Mouse (Mus musculus) hindbrain, embryonic 11.5 days (tissue): ENCODE results near the gene Mtss1l. TPM values are rescaled to one million over a fixed set of nuclear protein-coding genes. Genes with fewer than 3 reads are reported as not detected.

Source experiments
- ATAC-seq: fragments of 200-750 bp; cut with Nextera tagmentation; 2 replicates; pipeline ENCODE4 v1.8.0; 2017; ENCODE audit warnings: mild to moderate bottlenecking, moderate TSS enrichment, moderate library complexity; ENCODE audit not compliant: low FRiP score
- DNase-seq: peaks from one replicate; pipeline ENCODE4 v3.0.0-alpha.2; 2015; ENCODE audit warnings: low spot score
- H3K27ac ChIP-seq: fragments of 300-500 bp; sonication (generic); 2 replicates; pipeline ENCODE4 v1.5.1; 2014; ENCODE audit warnings: mild to moderate bottlenecking, low read depth, low read length
- H3K27me3 ChIP-seq: fragments of 300-500 bp; sonication (generic); 2 replicates; pipeline ENCODE4 v1.6.1; 2014; ENCODE audit warnings: mild to moderate bottlenecking, low read length, moderate library complexity, mixed read lengths; ENCODE audit not compliant: control insufficient read depth, insufficient read depth
- H3K36me3 ChIP-seq: fragments of 300-500 bp; sonication (generic); 2 replicates; pipeline ENCODE4 v1.6.1; 2014; ENCODE audit warnings: mild to moderate bottlenecking, low read length, moderate library complexity, mixed read lengths; ENCODE audit not compliant: control insufficient read depth, insufficient read depth
- H3K4me1 ChIP-seq: fragments of 300-500 bp; sonication (generic); replicated peaks from 2 replicates; pipeline ENCODE4 v1.6.1; 2014; ENCODE audit warnings: low read length, mixed read lengths; ENCODE audit not compliant: control insufficient read depth, insufficient read depth
- H3K4me2 ChIP-seq: fragments of 300-500 bp; sonication (generic); replicated peaks from 2 replicates; pipeline ENCODE4 v1.6.1; 2014; ENCODE audit warnings: mild to moderate bottlenecking, low read depth, low read length
- H3K4me3 ChIP-seq: fragments of 300-500 bp; sonication (generic); 2 replicates; pipeline ENCODE4 v1.5.1; 2014; ENCODE audit warnings: low read depth, low read length
- H3K9ac ChIP-seq: fragments of 300-500 bp; sonication (generic); 2 replicates; pipeline ENCODE4 v1.6.1; 2014; ENCODE audit warnings: low read depth, low read length
- H3K9me3 ChIP-seq: fragments of 300-500 bp; sonication (generic); 2 replicates; pipeline ENCODE4 v1.6.1; 2016; ENCODE audit warnings: low read length; ENCODE audit not compliant: control insufficient read depth
- WGBS: fragments of 180-500 bp; shearing (Covaris S2); extraction: QIAGEN DNeasy Blood & Tissue Kit; methylation state at CpG from one replicate; pipeline ENCODE4 v1.1.7; 2014; 5-methylcytosine and 5-hydroxymethylcytosine counted together
- polyA plus RNA-seq: library from polyadenylated mRNA; unstranded; fragments of >200 nt; fragmentation: Nextera tagmentation; extraction: Ambion mirVana; gene quantifications from 2 replicates; pipeline ENCODE4 v1.2.1, GENCODE M21; 2014

Gene Mtss1l
- polyA plus RNA-seq, 1 experiment from 2014 or later: 10.5 TPM

DNA sequence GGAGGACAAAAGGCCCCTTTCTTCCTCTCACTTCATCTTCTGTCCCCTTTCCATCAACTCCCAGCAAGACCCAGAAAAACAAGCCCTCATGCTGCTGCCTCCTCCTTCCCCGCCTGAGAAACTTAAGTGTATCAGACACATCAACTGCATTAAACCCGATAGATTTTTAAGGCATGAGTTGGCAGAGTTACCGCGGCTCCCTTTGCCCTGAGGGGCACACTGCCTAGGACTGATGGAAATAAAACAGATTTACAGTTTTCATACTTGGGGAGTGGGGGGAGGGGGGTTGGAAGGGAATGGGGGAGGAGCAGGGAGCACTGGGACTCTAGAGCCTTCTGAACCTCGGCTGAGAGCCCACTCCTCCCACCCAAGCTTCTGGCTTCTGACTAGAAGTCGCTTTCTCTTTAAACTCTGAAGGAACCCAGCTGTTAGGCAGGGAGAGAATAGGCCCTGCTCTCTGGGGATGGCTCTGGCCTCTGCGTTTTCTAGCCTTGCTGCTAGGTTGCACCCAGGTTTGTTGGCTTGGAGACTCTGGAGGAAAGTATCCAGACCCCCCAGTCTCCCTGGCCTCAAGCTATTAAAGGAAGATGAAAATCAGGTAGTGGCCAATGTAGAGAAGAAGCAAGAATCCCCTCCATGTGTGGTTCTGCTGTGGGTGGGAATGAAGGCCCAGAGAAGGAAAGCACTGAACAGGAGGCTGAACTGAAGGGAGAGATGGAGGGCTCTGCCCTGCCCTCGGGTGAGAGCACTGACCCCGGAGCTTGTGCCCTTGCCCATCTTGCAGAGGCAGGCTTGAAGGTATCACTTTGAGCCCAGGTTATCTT is 18.4 kb upstream of the Mtss1l start:
- Histone ChIP-seq H3K9me3 (no peaks in the 10 kb centered on the region), H3K4me2 (no peak overlapping the region), H3K36me3 (no peaks in the 10 kb centered on the region), H3K4me3 (no peak overlapping the region), H3K27ac (peak overlapping the region; percentile 24; the same call in 1 of the 2 replicates), H3K9ac (no peak overlapping the region), H3K27me3 (no peaks in the 10 kb centered on the region), H3K4me1 (no peaks in the 10 kb centered on the region)
- DNase-seq: no peak
- no peak for ATAC-seq
- WGBS: 50% methylated on average over 9 of the region's 9 CpGs

DNA sequence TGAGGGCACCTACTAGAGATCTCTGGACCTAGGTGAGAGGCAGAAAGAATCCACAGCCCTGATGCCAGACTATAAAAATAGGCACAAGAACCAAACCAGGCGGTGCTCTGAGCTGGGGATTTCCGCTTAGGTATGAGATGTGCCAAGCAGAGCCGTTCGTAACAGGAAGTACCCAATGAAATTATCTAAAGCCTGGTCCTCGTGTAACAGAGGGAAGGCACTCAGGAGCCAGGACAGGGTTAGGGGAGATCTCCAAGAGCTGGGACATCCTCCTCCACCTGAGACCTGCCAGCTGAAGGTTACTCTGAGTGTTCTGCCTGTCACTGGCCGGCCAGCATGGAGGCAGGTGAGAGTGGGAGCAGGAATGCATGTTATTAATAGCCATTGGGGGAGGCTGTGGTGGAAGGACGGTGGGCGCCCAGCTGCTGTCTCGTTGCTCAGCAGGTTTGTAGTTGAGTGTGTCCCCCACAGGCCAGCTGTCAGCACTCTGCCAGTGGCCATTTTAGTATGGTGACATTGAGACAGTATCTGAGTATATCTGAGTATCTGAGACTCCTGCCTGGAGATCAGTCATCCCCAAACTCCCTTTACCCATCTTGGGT is 17.7 kb upstream of the Mtss1l start:
- no peaks in the 10 kb centered on the region for H3K36me3 ChIP-seq
- no peak overlapping the region for H3K4me2 ChIP-seq
- no peak overlapping the region for H3K27ac ChIP-seq
- H3K9me3 ChIP-seq: no peaks in the 10 kb centered on the region
- no peak overlapping the region for H3K4me3 ChIP-seq
- WGBS: 76% methylated on average over 9 of the region's 9 CpGs
- no peaks in the 10 kb centered on the region for H3K4me1 ChIP-seq
- ATAC-seq (no peak), DNase-seq (no peak)
- H3K27me3 ChIP-seq: no peaks in the 10 kb centered on the region
- H3K9ac ChIP-seq: no peak overlapping the region

DNA sequence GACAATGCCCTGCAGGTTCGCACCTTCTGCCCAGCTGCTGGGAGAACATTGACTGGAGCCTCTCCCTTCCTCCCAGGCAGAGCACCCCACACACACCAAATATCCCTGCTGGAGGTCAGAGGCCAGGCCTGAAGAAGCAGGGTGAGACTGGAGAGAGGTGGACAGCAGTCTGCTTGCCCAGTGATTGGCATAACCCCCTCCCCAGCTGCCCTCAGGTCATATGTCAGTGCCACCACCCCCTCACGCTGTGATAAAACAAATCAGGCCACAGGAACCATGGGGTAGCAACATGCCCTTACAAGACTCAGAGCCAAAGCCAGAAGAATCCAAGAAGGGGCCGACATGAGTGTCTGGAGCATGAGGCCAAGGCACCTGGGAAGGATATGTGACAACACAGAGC is 17.2 kb upstream of the Mtss1l start:
- Histone ChIP-seq H3K9ac (no peak overlapping the region), H3K4me1 (no peaks in the 10 kb centered on the region), H3K27ac (no peak overlapping the region), H3K4me2 (no peak overlapping the region), H3K36me3 (no peaks in the 10 kb centered on the region), H3K27me3 (no peaks in the 10 kb centered on the region), H3K9me3 (no peaks in the 10 kb centered on the region), H3K4me3 (no peak overlapping the region)
- ATAC-seq (no peak), DNase-seq (no peak)
- WGBS: 84% methylated on average over 3 of the region's 3 CpGs

DNA sequence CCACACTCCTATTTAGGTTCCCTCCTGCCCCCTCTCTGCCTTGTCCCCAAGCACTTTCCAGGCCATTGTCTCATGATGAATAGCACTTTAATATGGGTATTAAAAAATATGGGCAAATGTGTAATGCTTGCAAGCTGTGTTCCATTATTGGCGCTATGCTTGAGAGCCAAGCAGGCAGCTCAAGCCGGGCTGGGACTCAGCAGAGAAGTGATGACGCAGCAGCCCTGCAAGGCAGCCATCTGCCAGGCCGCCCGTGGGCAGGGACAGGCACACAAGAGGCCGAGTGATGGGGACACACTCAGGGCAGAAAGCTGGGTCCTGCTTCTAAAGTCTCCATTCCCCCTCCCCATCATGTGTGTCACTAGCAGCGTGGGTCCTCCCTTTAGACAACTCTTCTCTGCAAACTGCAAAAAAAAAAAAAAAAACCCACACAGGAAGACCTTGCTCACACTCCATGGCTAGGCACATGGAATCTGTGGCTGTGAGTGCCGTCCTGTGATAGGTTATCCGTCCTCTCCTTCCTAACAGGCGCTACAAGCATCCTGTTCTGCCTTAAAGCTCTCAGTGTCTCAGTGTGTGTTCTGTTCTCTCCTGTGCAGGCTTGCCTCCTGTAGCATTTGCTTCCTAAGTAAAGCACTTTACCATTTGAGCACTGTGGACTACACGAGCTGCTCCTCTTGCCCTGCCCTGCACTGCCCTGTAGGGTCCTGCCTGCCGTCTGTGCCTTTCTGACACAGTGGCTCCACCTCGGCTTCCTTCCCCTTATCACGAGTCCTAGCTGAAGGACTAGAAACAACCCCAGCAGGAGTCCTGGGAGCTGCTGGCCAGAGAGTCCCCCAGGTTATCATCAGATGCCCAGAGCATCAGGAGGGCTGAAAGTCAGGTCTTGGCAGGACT is 15.6 kb upstream of the Mtss1l start:
- H3K9me3 ChIP-seq: no peaks in the 10 kb centered on the region
- H3K9ac ChIP-seq: no peak overlapping the region
- ATAC-seq (no peak), DNase-seq (no peak)
- no peaks in the 10 kb centered on the region for H3K4me1 ChIP-seq
- no peak overlapping the region for H3K4me2 ChIP-seq
- WGBS: 76% methylated on average over 14 of the region's 14 CpGs
- no peaks in the 10 kb centered on the region for H3K36me3 ChIP-seq
- H3K4me3 ChIP-seq: no peak overlapping the region
- no peaks in the 10 kb centered on the region for H3K27me3 ChIP-seq
- no peak overlapping the region for H3K27ac ChIP-seq

DNA sequence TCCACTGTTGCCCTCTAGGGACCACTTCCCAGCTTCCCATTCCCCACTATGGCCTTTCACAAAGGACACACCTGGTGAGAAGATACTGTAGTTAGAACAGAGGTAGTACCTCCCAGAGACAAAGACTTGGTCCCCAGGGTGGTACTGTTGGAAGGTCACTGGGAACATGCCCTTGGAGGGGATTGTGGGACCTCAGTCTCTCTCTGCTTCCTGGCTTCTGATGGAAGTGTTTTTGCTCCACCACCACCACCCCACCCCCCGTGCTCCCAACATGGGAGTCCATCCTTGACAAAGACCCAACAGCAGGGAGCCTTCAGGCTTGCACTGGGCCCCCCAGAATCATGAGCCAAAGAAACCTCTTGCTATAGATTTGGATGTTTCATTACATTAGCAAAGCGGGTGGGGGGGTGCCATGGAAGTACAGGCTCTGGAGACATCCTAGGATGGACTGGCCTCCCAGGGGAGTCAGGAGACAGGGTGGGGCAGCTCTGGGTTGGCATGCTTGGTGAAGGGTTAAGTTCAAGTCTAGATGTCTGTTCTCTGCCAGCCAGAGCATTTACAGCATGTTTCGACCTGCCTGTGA is 14.9 kb upstream of the Mtss1l start:
- H3K4me2 ChIP-seq: no peak overlapping the region
- DNase-seq (no peak), ATAC-seq (no peak)
- no peaks in the 10 kb centered on the region for H3K27me3 ChIP-seq
- no peaks in the 10 kb centered on the region for H3K36me3 ChIP-seq
- no peak overlapping the region for H3K4me3 ChIP-seq
- 91% methylated on average over 3 of the region's 3 CpGs for WGBS
- H3K4me1 ChIP-seq: no peaks in the 10 kb centered on the region
- H3K27ac ChIP-seq: no peak overlapping the region
- no peak overlapping the region for H3K9ac ChIP-seq
- H3K9me3 ChIP-seq: no peaks in the 10 kb centered on the region

DNA sequence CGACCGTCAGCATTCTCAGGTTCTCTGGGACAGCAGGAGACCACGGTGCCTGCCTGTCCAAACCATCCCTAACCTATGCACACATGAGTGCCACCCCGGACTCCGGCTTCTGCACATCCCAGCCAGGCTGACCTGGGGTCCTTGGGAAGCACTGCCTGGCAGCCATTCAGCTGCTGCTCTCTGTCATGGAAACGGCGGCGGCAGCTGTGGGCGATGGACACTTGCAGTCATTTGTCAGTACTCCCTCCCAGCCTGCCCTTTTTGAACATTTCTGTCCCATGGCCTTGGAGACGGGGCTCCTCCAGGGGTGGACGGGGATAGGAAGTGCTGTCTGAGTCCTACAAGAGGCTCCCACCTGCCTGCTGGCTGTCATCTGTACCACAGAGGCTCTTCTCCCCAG is 12.8 kb upstream of the Mtss1l start:
- Histone ChIP-seq H3K27ac (0 out of 2 replicates have a peak overlapping the region, but pooled peaks have one; percentile 39), H3K27me3 (no peaks in the 10 kb centered on the region), H3K4me3 (no peak overlapping the region), H3K9me3 (no peaks in the 10 kb centered on the region), H3K9ac (no peak overlapping the region), H3K36me3 (no peaks in the 10 kb centered on the region; the same call in 1 of the 2 replicates), H3K4me2 (no peak overlapping the region), H3K4me1 (no peaks in the 10 kb centered on the region)
- no peak for DNase-seq
- WGBS: 84% methylated on average over 11 of the region's 11 CpGs
- no peak for ATAC-seq

DNA sequence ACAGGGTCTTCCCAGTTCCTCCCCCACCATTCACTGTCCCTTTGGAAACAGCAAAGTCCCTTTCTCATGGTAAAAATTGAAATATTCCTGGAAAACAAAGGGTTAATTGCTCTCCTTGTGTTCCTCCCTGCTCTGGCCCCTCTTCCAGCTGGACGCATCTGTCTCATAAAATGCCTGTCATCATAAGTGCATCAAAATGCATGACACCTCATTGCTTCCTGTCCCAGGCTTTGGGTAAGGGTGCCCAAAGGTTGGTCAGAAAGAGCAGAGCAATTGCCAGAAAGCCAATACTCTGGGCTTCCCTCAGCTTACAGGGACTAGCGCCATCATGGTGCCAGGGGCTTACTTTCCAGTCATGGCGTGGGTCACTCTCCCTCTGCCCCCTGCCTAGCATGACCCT is 10.7 kb upstream of the Mtss1l start:
- H3K4me3 ChIP-seq: no peak overlapping the region
- H3K36me3 ChIP-seq: no peaks in the 10 kb centered on the region; the same call in 1 of the 2 replicates
- DNase-seq (no peak), ATAC-seq (no peak)
- H3K4me1 ChIP-seq: no peaks in the 10 kb centered on the region
- H3K4me2 ChIP-seq: no peak overlapping the region
- 67% methylated on average over 3 of the region's 3 CpGs for WGBS
- H3K9ac ChIP-seq: no peak overlapping the region
- H3K27ac ChIP-seq: no peak overlapping the region
- H3K27me3 ChIP-seq: no peaks in the 10 kb centered on the region
- H3K9me3 ChIP-seq: no peaks in the 10 kb centered on the region

DNA sequence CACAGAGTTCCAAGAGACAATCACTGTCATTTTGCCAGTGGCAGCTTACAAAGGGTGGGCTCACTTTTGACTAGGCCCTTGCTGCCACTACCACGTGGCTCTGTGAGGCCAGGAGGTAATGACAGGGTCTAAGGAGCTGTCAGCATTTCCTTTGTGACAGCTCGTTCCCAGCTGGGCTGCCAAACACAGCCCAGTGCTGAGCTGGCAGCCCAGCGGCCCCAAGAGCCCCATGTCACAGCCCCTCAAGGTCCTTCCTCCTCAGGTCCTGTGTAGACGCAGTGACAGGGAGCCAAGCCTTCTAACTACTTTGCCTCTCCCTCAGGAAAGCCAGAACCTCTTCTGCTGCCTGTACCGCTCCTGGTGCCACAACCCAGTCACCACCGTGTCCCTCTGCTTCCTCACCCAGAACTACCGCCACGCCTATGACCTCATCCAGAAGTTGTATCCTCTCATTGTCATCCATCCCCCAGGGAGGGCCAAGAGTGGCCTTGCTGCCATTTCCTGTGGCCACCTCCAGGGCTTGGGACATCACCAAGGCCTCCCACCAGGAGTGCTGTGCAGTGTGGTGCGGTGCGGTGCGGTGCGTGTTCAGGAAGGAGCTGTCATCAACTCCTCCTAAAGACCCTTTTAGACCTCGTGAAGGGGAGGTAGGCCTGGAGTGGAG is 9.9 kb upstream of the Mtss1l start:
- no peaks in the 10 kb centered on the region for H3K4me1 ChIP-seq
- no peak overlapping the region for H3K9ac ChIP-seq
- H3K27ac ChIP-seq: no peak overlapping the region
- H3K27me3 ChIP-seq: no peaks in the 10 kb centered on the region
- ATAC-seq (no peak), DNase-seq (no peak)
- H3K4me3 ChIP-seq: no peak overlapping the region
- no peaks in the 10 kb centered on the region; the same call in 1 of the 2 replicates for H3K36me3 ChIP-seq
- 81% methylated on average over 13 of the region's 13 CpGs for WGBS
- H3K9me3 ChIP-seq: no peaks in the 10 kb centered on the region
- H3K4me2 ChIP-seq: no peak overlapping the region
